Mouse (Mus musculus) activated CD4-positive, CD25-positive, alpha-beta regulatory T cell (primary cell): ENCODE data around the gene E130116L18Rik. TPM values are rescaled to one million over a fixed set of nuclear protein-coding genes. Genes with fewer than 3 reads are reported as not detected.

Source experiments
- polyA plus RNA-seq, 2 experiments: library from polyadenylated mRNA; unstranded; fragments of 100-300 nt; shearing (Covaris generic); gene quantifications; one replicate each; pipeline ENCODE4 v1.2.1; 2017

E130116L18Rik gene
- polyA plus RNA-seq = not detected

DNA sequence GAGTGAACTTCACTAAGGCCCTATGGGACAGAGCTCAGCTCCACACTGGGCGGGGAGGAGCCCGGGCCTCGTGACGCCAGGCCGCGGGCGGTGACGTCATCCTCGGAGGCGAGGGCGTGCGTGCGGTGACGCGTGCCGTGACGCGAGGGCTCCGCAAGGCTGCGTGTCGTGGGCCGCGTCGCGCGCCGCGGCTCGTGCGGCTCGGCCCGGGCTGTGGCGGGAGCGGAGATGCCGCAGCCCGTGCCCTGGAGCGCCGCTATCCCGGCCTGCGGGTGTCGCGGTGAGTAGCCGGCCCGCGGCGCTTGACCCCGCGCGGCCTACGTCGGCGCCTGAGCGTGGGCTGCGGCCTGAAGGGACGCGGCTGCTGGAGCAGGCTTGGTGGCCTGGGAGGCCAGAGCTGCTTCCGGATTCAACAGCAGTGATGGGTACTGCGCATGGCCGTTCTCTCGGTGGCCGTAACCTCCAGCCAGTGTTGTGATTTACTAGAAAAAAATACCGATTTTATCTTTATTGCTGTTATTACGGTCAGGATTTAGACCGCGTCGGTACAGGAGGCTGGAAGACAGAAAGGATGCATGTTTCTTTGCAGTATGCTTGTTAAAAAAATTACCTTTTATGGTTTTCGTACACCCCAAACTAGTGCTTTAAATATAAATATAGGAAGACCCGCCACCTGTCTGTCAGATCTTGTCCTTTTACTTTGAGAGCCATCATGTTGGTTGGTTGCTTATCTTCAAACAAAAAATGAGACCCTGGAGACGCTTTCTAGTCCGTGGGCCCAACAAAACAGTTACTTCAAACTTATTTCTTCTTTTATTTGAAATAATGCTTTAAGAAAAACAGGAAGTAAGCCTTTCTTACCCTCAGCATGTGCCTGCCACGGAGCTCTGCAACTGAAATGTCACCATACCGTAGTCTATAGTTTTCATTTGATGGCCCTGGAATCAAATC is at the start of gene E130116L18Rik:
Gene E130116L18Rik (minus strand): TSS at position 402 of the 951 bp plus-strand sequence.

DNA sequence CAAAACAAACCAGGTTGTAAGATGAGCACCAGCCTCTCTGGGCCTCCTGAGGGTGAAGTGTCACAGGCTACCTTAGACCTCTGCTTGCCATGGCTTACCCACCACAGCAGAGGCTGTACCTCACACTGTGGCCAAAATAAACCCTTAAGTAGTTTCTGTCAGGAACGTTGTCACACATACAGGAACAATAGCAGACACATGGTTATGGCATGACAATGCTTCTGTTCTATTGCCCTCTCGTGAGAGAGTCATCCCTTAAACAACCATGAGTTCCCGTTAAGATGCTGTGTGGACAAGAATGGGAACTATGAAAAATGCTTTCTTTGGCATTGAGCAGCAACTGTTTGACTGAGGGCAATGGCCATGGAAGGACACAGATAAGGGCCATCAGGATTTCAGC is 1.3 kb downstream of the E130116L18Rik start, which contains the start of gene Galnt11:
Gene Galnt11 (plus strand): TSS at position 301 of the 400 bp plus-strand sequence.

DNA sequence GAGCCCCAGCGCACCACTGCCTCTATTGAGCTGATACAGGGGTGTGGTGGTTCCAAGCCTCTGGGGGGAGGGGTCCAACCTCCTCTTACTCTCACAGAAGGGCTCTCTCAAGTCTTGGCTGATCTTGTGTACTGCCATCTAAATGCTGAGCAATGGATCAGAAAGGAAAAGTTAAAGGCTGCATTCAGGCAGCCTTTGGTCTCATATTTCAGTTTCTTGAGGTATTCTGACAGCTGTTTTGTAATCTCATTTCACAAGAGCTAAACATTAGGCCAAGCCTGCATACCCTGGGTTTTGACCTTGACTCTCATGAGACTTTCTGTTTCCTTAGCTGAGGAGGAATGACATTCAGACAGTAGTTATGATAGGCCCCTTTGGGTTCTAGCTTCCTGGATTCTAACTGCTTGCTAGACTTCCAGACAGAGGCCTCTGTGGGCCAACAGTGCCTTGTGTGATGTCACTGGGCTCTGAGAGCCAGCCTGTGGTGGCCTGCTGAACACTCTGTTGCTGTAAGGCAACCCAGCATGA is 41.9 kb downstream of the E130116L18Rik start, which contains the start of gene Galntl5:
Gene Galntl5 (plus strand): TSS at position 457 of the 528 bp plus-strand sequence.

Other genes with a start within 250 kb of the E130116L18Rik start
- 10 to 100 TPM; 34.1 to 47.1 TPM for gene Prkag2, start 122.5 kb downstream of the E130116L18Rik start, polyA plus RNA-seq
- gene Galntl5, start 41.7 kb downstream of the E130116L18Rik start, polyA plus RNA-seq = not detected
- 10 to 100 TPM; 24.0 to 24.4 TPM for gene Galnt11, start 1.2 kb downstream of the E130116L18Rik start, polyA plus RNA-seq